Mouse (Mus musculus): ENCODE results near the gene Sec24c.
A peak's percentile ranks its signal among the peaks of the same experiment; 100 is the strongest.
"Not testable (repeated sequence)": the region's sequence is repeated elsewhere in the genome, so short reads cannot be mapped to it uniquely, and the experiment has no call there.

The Sec24c gene

GRCm38 (mm10) chr14:20674064-20674833 is at the start of gene Sec24c:
Sec24c (plus strand) TSS chr14:20674308.
- peak; percentile 93 to 94 for DNase-seq (ENCODE audit: low read depth in 1 of 2, low spot score in 2 of 2)

GRCm38 (mm10) chr14:20626447-20626846 is 47.7 kb upstream of the Sec24c start:
- no peak for DNase-seq (ENCODE audit: low read depth in 1 of 2, low spot score in 2 of 2)

DNA sequence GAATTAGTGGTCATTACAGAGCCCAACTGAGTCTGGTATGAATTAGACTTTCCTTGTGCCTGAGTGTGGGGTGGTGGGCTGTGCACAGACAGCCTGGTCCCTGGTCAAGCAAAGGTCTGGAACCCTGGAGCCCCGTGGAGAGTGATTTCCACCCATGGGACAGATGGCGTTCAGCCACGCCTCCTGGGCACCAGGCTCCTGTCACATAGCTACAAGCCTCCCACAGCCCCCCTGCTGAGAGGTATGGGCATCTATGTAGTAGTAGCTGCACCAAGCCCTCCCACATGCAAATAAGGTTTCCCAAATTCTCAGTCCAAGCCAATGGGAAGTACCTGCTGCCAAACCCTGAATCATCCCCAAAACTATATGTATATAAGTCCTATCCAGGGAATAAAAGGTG is 47.1 kb upstream of the Sec24c start:
- DNase-seq (ENCODE audit: low read depth in 1 of 2, low spot score in 2 of 2) = no peak

DNA sequence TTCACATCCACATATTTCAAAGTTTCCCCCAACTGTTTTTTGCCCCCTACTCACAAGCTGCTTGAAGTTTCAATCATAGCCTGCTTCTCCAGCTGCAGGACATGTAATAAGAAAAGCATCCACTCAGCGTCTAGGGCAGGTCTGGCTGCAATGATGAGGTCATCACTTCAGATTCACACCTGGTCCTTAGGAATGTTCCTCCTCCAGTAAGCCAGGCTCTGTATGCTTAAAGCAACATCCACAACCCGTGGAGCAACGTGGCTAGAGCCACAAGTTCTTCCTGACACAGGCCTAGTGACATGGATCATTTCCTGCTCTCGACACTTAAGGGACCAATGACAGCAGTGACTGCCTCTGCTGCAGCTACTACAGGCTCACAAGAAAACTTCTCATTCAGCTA is 42.9 kb upstream of the Sec24c start:
- DNase-seq (ENCODE audit: low read depth in 1 of 2, low spot score in 2 of 2) = no peak

DNA sequence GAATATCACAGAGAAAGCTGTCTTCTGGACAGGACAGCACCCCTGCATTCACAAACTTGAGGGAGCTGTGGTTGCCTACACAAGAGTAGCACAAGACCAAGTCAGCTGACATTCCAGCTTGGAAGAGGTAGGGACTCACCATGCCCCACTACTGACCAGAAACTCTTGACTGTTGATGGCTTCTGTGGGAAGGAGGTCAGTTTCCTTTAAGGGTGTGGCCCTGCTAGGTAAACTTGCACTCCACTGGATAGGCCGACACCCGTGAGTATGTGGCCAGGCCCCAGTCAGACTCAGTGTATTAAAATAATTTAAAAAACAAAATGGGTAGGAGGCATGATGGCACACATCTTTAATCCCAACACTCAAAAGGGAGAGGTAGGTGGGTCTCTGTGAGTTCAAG is 38.6 kb upstream of the Sec24c start:
- DNase-seq (ENCODE audit: low read depth in 1 of 2, low spot score in 2 of 2) = no peak

DNA sequence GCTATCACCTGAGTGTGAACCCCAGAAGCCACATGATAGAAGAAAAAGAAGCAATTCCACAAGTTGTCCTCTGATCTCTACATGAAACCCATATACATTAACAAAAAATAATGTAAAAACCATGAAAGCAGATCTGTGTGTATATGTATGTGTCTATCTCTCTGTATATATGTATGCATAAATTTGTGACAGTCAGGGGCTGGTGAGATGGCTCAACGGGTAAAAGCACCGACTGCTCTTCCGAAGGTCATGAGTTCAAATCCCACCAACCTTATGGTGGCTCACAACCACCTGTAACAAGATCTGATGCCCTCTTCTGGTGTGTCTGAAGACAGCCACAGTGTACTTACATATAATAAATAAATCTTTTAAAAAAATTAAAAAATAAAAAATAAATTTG is 37.1 kb upstream of the Sec24c start:
- not testable (repeated sequence) for DNase-seq (ENCODE audit: low read depth in 1 of 2, low spot score in 2 of 2)

DNA sequence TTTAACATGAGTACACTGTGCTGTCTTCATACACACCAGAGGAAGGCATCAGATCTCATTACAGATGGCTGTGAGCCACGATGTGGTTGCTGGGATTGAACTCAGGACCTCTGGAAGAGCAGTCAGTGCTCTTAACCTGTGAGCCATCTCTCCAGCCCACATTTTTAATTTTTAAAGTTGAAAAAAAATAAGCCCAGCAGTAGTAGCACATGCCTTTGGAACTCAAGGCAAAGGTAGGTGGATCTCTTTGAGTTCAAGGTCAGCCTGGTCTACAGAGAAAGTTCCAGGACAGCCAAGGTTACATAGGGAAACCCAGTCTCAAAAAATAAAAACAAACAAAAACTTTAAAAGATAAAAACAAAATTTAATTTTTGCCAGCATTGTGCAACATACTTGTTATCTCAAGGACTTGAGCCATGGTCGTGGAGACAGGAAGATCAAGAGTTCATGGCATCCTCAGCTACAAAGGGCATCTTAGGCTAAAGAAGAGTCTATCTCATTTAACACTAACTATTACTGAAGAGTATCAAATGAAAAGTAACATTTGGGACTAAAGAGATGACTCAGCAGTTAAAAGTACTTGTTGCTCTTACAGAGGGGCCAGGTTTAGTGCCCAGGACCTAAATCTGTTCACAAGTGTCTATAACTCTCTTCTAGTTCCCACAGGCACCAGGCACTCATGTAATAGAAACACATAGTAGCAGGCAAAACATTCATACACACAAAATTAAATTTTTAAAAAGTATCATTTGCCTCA is 36.1 kb upstream of the Sec24c start:
- no peak for DNase-seq (ENCODE audit: low read depth in 1 of 2, low spot score in 2 of 2)

- DNase-seq (ENCODE audit: low read depth in 1 of 2, low spot score in 2 of 2) = no peak
Measured at GRCm38 (mm10) chr14:20638702-20639101, 35.4 kb upstream of the Sec24c start.

DNA sequence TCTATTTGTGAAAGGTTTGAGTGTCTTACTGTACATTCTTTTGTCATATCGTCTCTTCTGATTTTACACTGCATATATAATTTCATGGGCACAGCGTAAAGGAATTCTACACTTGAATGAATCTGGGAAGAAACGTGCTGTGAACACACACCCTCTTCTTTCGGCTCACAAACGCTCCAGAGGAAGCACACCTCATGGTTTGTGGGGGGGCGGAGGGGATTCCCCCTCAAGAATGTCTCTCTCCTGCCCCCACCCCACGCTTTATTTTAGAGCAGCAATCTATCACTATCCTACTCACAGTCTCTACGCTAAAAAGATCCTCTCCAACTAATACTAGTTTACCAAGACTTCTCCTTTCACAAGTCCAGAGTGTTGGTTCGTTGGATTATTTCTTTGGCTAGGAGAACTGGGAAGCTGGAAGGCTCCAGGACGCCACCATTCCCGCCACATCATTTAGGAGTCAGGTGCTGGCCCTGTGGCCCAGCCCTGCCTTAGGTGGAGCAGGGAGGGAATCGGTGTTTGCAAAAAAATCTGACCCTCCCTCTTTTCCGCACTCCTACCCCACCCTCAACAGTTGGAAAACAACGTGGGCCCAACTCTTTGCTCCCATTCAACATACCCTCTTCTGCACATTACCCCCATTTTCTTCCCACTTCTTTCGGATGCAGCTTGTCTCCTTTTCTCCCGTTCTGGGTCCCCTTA is 34.0 kb upstream of the Sec24c start:
- DNase-seq (ENCODE audit: low read depth in 1 of 2, low spot score in 2 of 2) = no peak

GRCm38 (mm10) chr14:20640644-20641437 is 33.3 kb upstream of the Sec24c start, which contains the start of gene Usp54:
Usp54 (minus strand) TSS chr14:20641063.
- DNase-seq (ENCODE audit: low read depth in 1 of 2, low spot score in 2 of 2) = peak; percentile 92 to 94

GRCm38 (mm10) chr14:20641438-20641875 is 32.7 kb upstream of the Sec24c start:
- no peak for DNase-seq (ENCODE audit: low read depth in 1 of 2, low spot score in 2 of 2)

DNA sequence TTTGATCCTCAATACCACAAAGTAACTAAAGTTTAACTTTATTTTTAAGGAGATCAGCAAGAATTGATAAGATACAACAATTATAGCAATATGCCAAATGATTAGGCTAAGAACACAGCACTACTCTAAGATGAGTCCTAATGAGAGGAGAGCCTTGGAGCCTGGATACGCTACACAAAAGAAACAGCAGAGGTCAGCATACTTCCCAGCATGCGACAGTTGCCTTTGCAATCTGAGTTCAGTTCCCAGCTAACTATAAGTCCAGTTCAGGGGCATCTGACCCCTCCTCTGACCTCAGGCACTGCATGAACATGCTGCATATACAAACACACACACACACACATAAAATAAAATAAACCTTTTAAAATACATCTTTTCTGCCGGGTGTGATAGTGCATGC is 28.6 kb upstream of the Sec24c start:
- DNase-seq (ENCODE audit: low read depth in 1 of 2, low spot score in 2 of 2) = no peak

DNA sequence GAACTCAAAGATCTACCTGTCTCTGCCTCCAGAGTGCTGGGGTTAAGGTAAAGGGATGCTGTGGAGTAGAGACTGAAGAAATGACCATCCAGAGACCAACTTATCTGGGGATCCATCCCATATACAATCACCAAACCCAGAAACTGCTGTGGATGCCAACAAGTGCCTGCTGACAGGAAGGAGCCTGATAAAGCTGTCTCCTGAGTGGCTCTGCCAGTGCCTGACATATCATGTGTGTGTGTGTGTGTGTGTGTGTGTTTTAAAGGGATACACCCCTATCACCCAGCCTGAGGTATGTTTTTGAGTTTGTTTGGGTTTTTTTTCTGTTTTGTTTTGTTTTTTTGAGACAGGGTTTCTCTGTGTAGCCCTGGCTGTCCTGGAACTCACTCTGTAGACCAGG is 27.7 kb upstream of the Sec24c start:
- no peak for DNase-seq (ENCODE audit: low read depth in 1 of 2, low spot score in 2 of 2)

DNA sequence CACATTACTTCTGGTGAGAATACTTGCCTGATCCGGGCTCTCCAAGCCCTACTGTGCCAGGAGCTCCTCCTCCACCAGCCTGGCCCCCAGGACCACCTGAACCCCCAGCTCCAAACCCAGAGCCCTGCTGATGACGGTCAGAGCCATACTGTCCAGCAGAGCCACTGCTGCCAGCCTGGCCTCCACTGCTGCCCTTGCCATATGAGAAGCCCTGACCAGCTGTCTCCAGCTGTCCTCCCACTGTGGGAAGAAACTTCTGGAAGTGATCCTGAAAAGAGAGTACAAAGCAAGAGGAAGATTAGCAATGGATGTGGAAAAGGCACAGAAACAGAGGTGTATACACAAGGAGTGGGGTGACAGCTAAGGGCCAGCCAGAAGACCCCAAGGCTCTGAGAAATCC is 23.1 kb upstream of the Sec24c start:
- DNase-seq (ENCODE audit: low read depth in 1 of 2, low spot score in 2 of 2) = no peak

GRCm38 (mm10) chr14:20651722-20652256 is 22.3 kb upstream of the Sec24c start:
- no peak for DNase-seq (ENCODE audit: low read depth in 1 of 2, low spot score in 2 of 2)

DNA sequence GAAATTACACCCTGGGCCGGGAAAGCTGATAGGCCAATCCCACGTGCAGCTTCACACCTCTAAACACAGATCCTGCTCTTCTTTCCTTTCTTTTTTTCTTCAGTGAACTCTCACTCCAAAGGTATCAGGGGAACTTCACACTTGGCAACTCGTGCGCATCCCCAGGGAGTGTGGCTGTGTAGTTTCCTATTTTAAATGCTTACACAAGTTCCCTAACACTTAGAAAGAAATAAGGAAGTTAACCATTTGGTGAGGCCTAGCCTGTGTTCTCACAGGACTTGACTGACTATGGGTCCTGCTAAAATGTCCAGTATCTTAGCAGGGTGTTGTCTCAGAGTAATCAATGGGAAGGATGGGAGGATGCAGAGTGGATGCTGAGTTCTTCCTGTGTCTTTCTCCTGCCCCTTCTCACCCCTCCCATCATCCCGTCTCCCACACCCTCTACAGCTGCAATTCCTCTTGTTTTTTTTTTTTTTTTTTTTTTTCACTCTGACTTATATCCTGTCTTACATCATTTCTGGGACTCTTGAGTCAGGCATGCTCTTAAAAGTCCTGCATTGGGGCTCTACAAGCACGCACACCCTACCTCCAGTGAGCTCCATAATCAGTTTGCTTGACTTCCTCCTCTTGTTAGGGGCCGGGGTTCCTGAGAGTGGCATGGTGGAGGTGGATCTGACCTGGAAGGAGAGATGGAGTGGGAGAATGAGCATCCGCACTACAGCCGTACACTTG is 19.3 kb upstream of the Sec24c start:
- no peak for DNase-seq (ENCODE audit: low read depth in 1 of 2, low spot score in 2 of 2)

DNA sequence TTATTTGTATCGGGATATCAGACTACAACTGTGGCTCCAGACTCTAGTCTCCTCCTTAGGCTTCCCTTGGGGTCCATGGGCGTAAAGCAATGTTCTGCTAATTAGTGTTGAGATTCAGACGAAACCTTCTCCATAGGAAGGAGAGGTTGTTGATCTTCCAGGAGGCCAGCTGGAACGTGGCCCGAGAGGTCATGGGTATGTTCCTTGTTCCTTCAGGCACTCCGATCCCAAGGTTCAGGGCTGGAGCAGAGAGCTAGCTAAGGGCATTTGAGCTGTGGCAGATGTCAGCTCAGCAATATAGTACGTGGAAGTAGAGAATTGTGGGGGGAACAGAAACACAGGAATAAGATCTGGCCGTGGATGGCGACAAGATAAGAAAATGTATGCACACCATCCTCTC is 18.4 kb upstream of the Sec24c start:
- no peak for DNase-seq (ENCODE audit: low read depth in 1 of 2, low spot score in 2 of 2)

GRCm38 (mm10) chr14:20656361-20656760 is 17.7 kb upstream of the Sec24c start, which contains the start of gene Myoz1:
Myoz1 (minus strand) TSS chr14:20656540.
- DNase-seq (ENCODE audit: low read depth in 1 of 2, low spot score in 2 of 2) = no peak

- DNase-seq (ENCODE audit: low read depth in 1 of 2, low spot score in 2 of 2) = no peak
Measured at GRCm38 (mm10) chr14:20658326-20658725, 15.8 kb upstream of the Sec24c start.

DNA sequence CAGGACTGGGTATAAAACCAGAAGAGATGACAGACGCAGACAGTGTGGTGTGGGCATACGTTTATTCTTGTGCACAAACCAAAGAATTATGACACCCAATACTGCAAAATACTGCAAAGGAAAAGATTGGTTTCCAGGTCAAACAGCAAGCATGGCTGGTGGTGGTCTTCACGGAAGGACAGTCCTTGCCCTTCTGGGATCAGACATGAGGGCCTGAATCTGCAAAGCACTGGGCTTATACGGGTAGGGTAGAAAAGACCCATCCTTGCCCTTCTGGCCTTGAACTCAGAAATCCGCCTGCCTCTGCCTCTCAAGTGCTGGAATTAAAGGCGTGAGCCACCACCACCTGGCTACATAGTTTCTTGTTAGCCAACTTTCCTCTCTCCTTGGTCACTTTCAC is 15.2 kb upstream of the Sec24c start:
- DNase-seq (ENCODE audit: low read depth in 1 of 2, low spot score in 2 of 2) = no peak

Data from monocyte, adult 2 months (primary cell).